8 mouse cellular contexts compared by ENCODE assay signal in the genomic region with DNA sequence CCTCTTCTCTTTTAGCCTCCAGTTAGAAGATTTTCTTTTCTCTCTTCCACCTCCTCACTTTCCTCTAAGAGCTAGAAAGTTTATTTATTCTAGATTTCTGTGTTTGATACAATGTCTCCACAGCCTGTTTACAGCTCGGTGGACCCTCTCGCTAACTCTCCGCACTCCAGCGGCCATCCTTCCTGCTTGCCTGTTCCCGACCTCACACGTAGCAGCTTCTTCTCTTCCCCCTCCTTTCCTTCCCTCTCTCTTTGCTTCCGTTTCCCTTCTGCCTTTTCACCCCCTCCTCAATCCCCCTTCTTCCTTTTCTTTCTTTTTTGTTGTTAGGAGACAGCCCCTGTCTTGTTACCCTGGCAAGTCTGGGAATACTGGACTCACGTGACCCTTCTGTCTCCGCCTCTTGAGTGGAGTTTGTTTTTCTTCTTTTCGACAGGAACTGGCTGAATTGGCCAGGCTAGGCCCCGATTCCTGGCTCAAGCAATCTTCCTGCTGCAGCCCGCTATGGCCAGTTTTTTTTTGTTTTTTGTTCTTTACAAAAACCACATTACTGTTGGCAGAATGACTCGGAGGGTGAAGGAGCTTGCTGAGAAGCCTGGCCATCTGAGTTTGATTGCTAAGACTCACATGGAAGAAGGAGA. TPM values are rescaled to one million over a fixed set of nuclear protein-coding genes. Genes with fewer than 3 reads are reported as not detected.
A peak's percentile ranks its signal among the peaks of the same experiment; 100 is the strongest.
DNase-seq lines count a peak whose midpoint lies in the region; ATAC-seq and TF ChIP-seq lines count a peak whose summit lies in the region.

No protein-coding gene starts in this region.

- H3K4me1 ChIP-seq in forebrain, embryonic 10.5 days = 0 out of 2 replicates have a peak, but pooled peaks cover 7% of the 10 kb centered on the region
- H3K4me1 ChIP-seq in forebrain, embryonic 11.5 days (replicated peaks; ENCODE audit: control insufficient read depth, insufficient read depth, low read length) = no peaks in the 10 kb centered on the region
- H3K4me1 ChIP-seq in hindbrain, embryonic 14.5 days (replicated peaks; ENCODE audit: control insufficient read depth, insufficient read depth, low read length) = no peaks in the 10 kb centered on the region
- H3K4me1 ChIP-seq in limb, embryonic 15.5 days = 0 out of 2 replicates have a peak, but pooled peaks cover 3% of the 10 kb centered on the region
- H3K4me1 ChIP-seq in stomach, embryonic 14.5 days (ENCODE audit: control insufficient read depth, insufficient read depth, low read length) = peaks cover 6% of the 10 kb centered on the region; the same call in 1 of the 2 replicates

- H3K9me3 ChIP-seq in forebrain, embryonic 10.5 days = no peaks in the 10 kb centered on the region
- H3K9me3 ChIP-seq in forebrain, embryonic 11.5 days (ENCODE audit: control insufficient read depth, low read length) = no peaks in the 10 kb centered on the region
- H3K9me3 ChIP-seq in hindbrain, embryonic 14.5 days (ENCODE audit: control insufficient read depth, low read length) = no peaks in the 10 kb centered on the region
- H3K9me3 ChIP-seq in limb, embryonic 15.5 days = no peaks in the 10 kb centered on the region
- H3K9me3 ChIP-seq in stomach, embryonic 14.5 days (ENCODE audit: control insufficient read depth, low read depth, low read length) = no peaks in the 10 kb centered on the region

- DNase-seq in forebrain, embryonic 10.5 days (ENCODE audit: extremely low spot score, low spot score) = no peak
- DNase-seq in forebrain, embryonic 11.5 days (ENCODE audit: low spot score) = no peak
- DNase-seq in adrenal gland, adult 8-10 months = peak; percentile 38
- DNase-seq in gastrocnemius, adult 2 months = peak; percentile 73
- peak; percentile 49 for DNase-seq in hindbrain, embryonic 14.5 days (ENCODE audit: low spot score)

- WGBS in forebrain, embryonic 10.5 days = 78% methylated on average over 13 of the region's 13 CpGs
- WGBS in forebrain, embryonic 11.5 days = 77% methylated on average over 13 of the region's 13 CpGs
- 54% methylated on average over 13 of the region's 13 CpGs for WGBS in hindbrain, embryonic 14.5 days
- 56% methylated on average over 13 of the region's 13 CpGs for WGBS in limb, embryonic 15.5 days
- WGBS in stomach, embryonic 14.5 days = 13% methylated on average over 13 of the region's 13 CpGs

- H3K27me3 ChIP-seq in forebrain, embryonic 10.5 days (ENCODE audit: poor library complexity, severe bottlenecking) = no peaks in the 10 kb centered on the region
- no peaks in the 10 kb centered on the region for H3K27me3 ChIP-seq in forebrain, embryonic 11.5 days (ENCODE audit: control insufficient read depth, insufficient read depth, low read length)
- H3K27me3 ChIP-seq in hindbrain, embryonic 14.5 days (ENCODE audit: control insufficient read depth, insufficient read depth, low read length) = no peaks in the 10 kb centered on the region
- no peaks in the 10 kb centered on the region for H3K27me3 ChIP-seq in limb, embryonic 15.5 days
- no peaks in the 10 kb centered on the region for H3K27me3 ChIP-seq in stomach, embryonic 14.5 days (ENCODE audit: control insufficient read depth, insufficient read depth, low read length)

- no peak for TF ChIP-seq CTCF in gastrocnemius, adult 2 months (IDR thresholded peaks at IDR 0.05)

- peaks cover 91% of the 10 kb centered on the region for H3K36me3 ChIP-seq in forebrain, embryonic 10.5 days (replicated peaks)
- H3K36me3 ChIP-seq in forebrain, embryonic 11.5 days (ENCODE audit: control insufficient read depth, insufficient read depth, low read length) = no peaks in the 10 kb centered on the region; the same call in 1 of the 2 replicates
- H3K36me3 ChIP-seq in hindbrain, embryonic 14.5 days (replicated peaks; ENCODE audit: control insufficient read depth, insufficient read depth) = no peaks in the 10 kb centered on the region
- H3K36me3 ChIP-seq in limb, embryonic 15.5 days = peaks cover 15% of the 10 kb centered on the region; the same call in 1 of the 2 replicates
- H3K36me3 ChIP-seq in stomach, embryonic 14.5 days (ENCODE audit: control insufficient read depth, insufficient read depth, low read length) = peaks cover 9% of the 10 kb centered on the region

- no peak overlapping the region for H3K4me3 ChIP-seq in forebrain, embryonic 10.5 days
- no peak overlapping the region for H3K4me3 ChIP-seq in forebrain, embryonic 11.5 days (ENCODE audit: low read depth, low read length)
- peak overlapping the region; percentile 67 for H3K4me3 ChIP-seq in gastrocnemius, adult 2 months
- H3K4me3 ChIP-seq in hindbrain, embryonic 14.5 days (replicated peaks; ENCODE audit: low read length) = no peak overlapping the region
- H3K4me3 ChIP-seq in limb, embryonic 15.5 days = 0 out of 2 replicates have a peak overlapping the region, but pooled peaks have one; percentile 2
- peak overlapping the region; percentile 16 for H3K4me3 ChIP-seq in stomach, embryonic 14.5 days (ENCODE audit: low read depth, low read length)

- intact Hi-C loops in gastrocnemius, adult 2 months (cut with DNase I) = no loop called here

- no peak for ATAC-seq in forebrain, embryonic 11.5 days (replicated peaks; ENCODE audit: low FRiP score)
- ATAC-seq in hindbrain, embryonic 14.5 days (ENCODE audit: low FRiP score) = peak; percentile 27; the same call in 1 of the 2 replicates
- no peak for ATAC-seq in limb, embryonic 15.5 days (ENCODE audit: insufficient number of reproducible peaks, low FRiP score, low TSS enrichment, low read depth)
- peak; percentile 77; the same call in 1 of the 2 replicates for ATAC-seq in stomach, embryonic 14.5 days (ENCODE audit: insufficient number of reproducible peaks, insufficient read depth, low FRiP score, low read depth)
- no peak for ATAC-seq in monocyte, adult 5-6 weeks (replicated peaks; ENCODE audit: insufficient number of reproducible peaks, low FRiP score, low TSS enrichment, poor library complexity, severe bottlenecking)

- H3K4me2 ChIP-seq in forebrain, embryonic 11.5 days (ENCODE audit: low read depth, low read length, severe bottlenecking) = no peak overlapping the region
- peak overlapping the region; percentile 21 for H3K4me2 ChIP-seq in hindbrain, embryonic 14.5 days (replicated peaks)
- H3K4me2 ChIP-seq in limb, embryonic 15.5 days = no peak overlapping the region
- peak overlapping the region; percentile 21 for H3K4me2 ChIP-seq in stomach, embryonic 14.5 days (replicated peaks; ENCODE audit: low read depth, low read length)

- H3K9ac ChIP-seq in forebrain, embryonic 11.5 days (ENCODE audit: low read length) = no peak overlapping the region
- H3K9ac ChIP-seq in hindbrain, embryonic 14.5 days = 0 out of 2 replicates have a peak overlapping the region, but pooled peaks have one; percentile 28
- no peak overlapping the region for H3K9ac ChIP-seq in limb, embryonic 15.5 days
- peak overlapping the region; percentile 28; the same call in 1 of the 2 replicates for H3K9ac ChIP-seq in stomach, embryonic 14.5 days (replicated peaks; ENCODE audit: low read depth, low read length)

- H3K27ac ChIP-seq in forebrain, embryonic 10.5 days = peak overlapping the region; percentile 48
- H3K27ac ChIP-seq in forebrain, embryonic 11.5 days (ENCODE audit: low read depth, low read length) = no peak overlapping the region
- peak overlapping the region; percentile 90 for H3K27ac ChIP-seq in gastrocnemius, adult 2 months
- peak overlapping the region; percentile 66 for H3K27ac ChIP-seq in hindbrain, embryonic 14.5 days
- peak overlapping the region; percentile 72 for H3K27ac ChIP-seq in limb, embryonic 15.5 days
- peak overlapping the region; percentile 83 for H3K27ac ChIP-seq in stomach, embryonic 14.5 days (ENCODE audit: low read length)

RNA-seq across cellular contexts. Expression of gene Chek2, which starts 19.4 kb away (rescaled TPM):
- 47.5 and 51.5 TPM in 2 replicates for polyA plus RNA-seq in forebrain, embryonic 10.5 days (2016; fragmentation: Nextera tagmentation; extraction: Ambion mirVana)
- 38.2 and 45.6 TPM in 2 replicates for polyA plus RNA-seq in forebrain, embryonic 11.5 days (2014; fragmentation: Nextera tagmentation; extraction: Ambion mirVana)
- total RNA-seq in adrenal gland, adult 8-10 months (2022) = 1 to 10 TPM; 4.2 to 5.6 (median 4.7) TPM
- total RNA-seq in gastrocnemius, adult 2 months (2021) = 1 to 10 TPM in 1 of 2 experiments, under 1 TPM in 1; 0.92 to 1.1 TPM
- 5.4 and 5.9 TPM in 2 replicates for polyA plus RNA-seq in hindbrain, embryonic 14.5 days (2014; fragmentation: Nextera tagmentation; extraction: Ambion mirVana)
- 20.0 and 20.7 TPM in 2 replicates for polyA plus RNA-seq in limb, embryonic 15.5 days (2015; fragmentation: Nextera tagmentation; extraction: Ambion mirVana)
- 32.1 and 32.9 TPM in 2 replicates for polyA plus RNA-seq in stomach, embryonic 14.5 days (2014; fragmentation: Nextera tagmentation; extraction: Ambion mirVana)
- 4.7 to 12.7 TPM (median 11.3 TPM) in 3 replicates for total RNA-seq in monocyte, adult 5-6 weeks (2017)

RNA-seq across cellular contexts. Expression of gene Hscb, which starts 19.6 kb away (rescaled TPM):
- 27.5 and 29.9 TPM in 2 replicates for polyA plus RNA-seq in forebrain, embryonic 10.5 days (2016; fragmentation: Nextera tagmentation; extraction: Ambion mirVana)
- polyA plus RNA-seq in forebrain, embryonic 11.5 days (2014; fragmentation: Nextera tagmentation; extraction: Ambion mirVana) = 18.6 TPM in 2 replicates
- total RNA-seq in adrenal gland, adult 8-10 months (2022) = 10 to 100 TPM; 12.5 to 22.0 (median 17.0) TPM
- 10 to 100 TPM; 14.1 to 19.4 TPM for total RNA-seq in gastrocnemius, adult 2 months (2021)
- 7.8 and 10.3 TPM in 2 replicates for polyA plus RNA-seq in hindbrain, embryonic 14.5 days (2014; fragmentation: Nextera tagmentation; extraction: Ambion mirVana)
- polyA plus RNA-seq in limb, embryonic 15.5 days (2015; fragmentation: Nextera tagmentation; extraction: Ambion mirVana) = 24.6 and 25.9 TPM in 2 replicates
- 26.6 and 28.4 TPM in 2 replicates for polyA plus RNA-seq in stomach, embryonic 14.5 days (2014; fragmentation: Nextera tagmentation; extraction: Ambion mirVana)
- 17.2 to 39.5 TPM (median 19.4 TPM) in 3 replicates for total RNA-seq in monocyte, adult 5-6 weeks (2017)

RNA-seq across cellular contexts. Expression of gene Ttc28, which starts 20.5 kb away (rescaled TPM):
- polyA plus RNA-seq in forebrain, embryonic 10.5 days (2016; fragmentation: Nextera tagmentation; extraction: Ambion mirVana) = 9.7 and 9.8 TPM in 2 replicates
- 17.0 and 19.9 TPM in 2 replicates for polyA plus RNA-seq in forebrain, embryonic 11.5 days (2014; fragmentation: Nextera tagmentation; extraction: Ambion mirVana)
- total RNA-seq in adrenal gland, adult 8-10 months (2022) = 10 to 100 TPM; 21.2 to 36.3 (median 29.8) TPM
- total RNA-seq in gastrocnemius, adult 2 months (2021) = 10 to 100 TPM; 11.9 to 16.6 TPM
- polyA plus RNA-seq in hindbrain, embryonic 14.5 days (2014; fragmentation: Nextera tagmentation; extraction: Ambion mirVana) = 27.3 and 30.0 TPM in 2 replicates
- 12.4 and 14.7 TPM in 2 replicates for polyA plus RNA-seq in limb, embryonic 15.5 days (2015; fragmentation: Nextera tagmentation; extraction: Ambion mirVana)
- 16.9 and 17.8 TPM in 2 replicates for polyA plus RNA-seq in stomach, embryonic 14.5 days (2014; fragmentation: Nextera tagmentation; extraction: Ambion mirVana)
- 2.4 to 4.1 TPM (median 4.0 TPM) in 3 replicates for total RNA-seq in monocyte, adult 5-6 weeks (2017)

RNA-seq across cellular contexts. Expression of gene Ulk1, which starts 49.2 kb away (rescaled TPM):
- polyA plus RNA-seq in forebrain, embryonic 10.5 days (2016; fragmentation: Nextera tagmentation; extraction: Ambion mirVana) = 18.3 and 22.0 TPM in 2 replicates
- 39.4 and 42.8 TPM in 2 replicates for polyA plus RNA-seq in forebrain, embryonic 11.5 days (2014; fragmentation: Nextera tagmentation; extraction: Ambion mirVana)
- 10 to 100 TPM; 43.6 to 64.1 (median 57.3) TPM for total RNA-seq in adrenal gland, adult 8-10 months (2022)
- total RNA-seq in gastrocnemius, adult 2 months (2021) = 10 to 100 TPM; 49.1 to 70.6 TPM
- 48.9 and 49.6 TPM in 2 replicates for polyA plus RNA-seq in hindbrain, embryonic 14.5 days (2014; fragmentation: Nextera tagmentation; extraction: Ambion mirVana)
- polyA plus RNA-seq in limb, embryonic 15.5 days (2015; fragmentation: Nextera tagmentation; extraction: Ambion mirVana) = 15.2 and 17.6 TPM in 2 replicates
- 27.7 and 28.4 TPM in 2 replicates for polyA plus RNA-seq in stomach, embryonic 14.5 days (2014; fragmentation: Nextera tagmentation; extraction: Ambion mirVana)
- total RNA-seq in monocyte, adult 5-6 weeks (2017) = 12.3 to 43.3 TPM (median 17.1 TPM) in 3 replicates

Comparison
In these comparisons a context has a peak if more than half of its experiments do, and no peak if none do; other contexts are left out.
1. DNase-seq: peak in adrenal gland, adult 8-10 months (single experiment), gastrocnemius, adult 2 months (single experiment) and hindbrain, embryonic 14.5 days (single experiment); none in forebrain, embryonic 10.5 days (single experiment) and forebrain, embryonic 11.5 days (single experiment).
2. H3K4me3 ChIP-seq: peak in gastrocnemius, adult 2 months (single experiment), limb, embryonic 15.5 days (single experiment) and stomach, embryonic 14.5 days (single experiment); none in forebrain, embryonic 10.5 days (single experiment), forebrain, embryonic 11.5 days (single experiment) and hindbrain, embryonic 14.5 days (single experiment).
3. ATAC-seq: peak in hindbrain, embryonic 14.5 days (single experiment) and stomach, embryonic 14.5 days (single experiment); none in forebrain, embryonic 11.5 days (single experiment), limb, embryonic 15.5 days (single experiment) and monocyte, adult 5-6 weeks (single experiment).
4. H3K4me2 ChIP-seq: peak in hindbrain, embryonic 14.5 days (single experiment) and stomach, embryonic 14.5 days (single experiment); none in forebrain, embryonic 11.5 days (single experiment) and limb, embryonic 15.5 days (single experiment).
5. H3K9ac ChIP-seq: peak in hindbrain, embryonic 14.5 days (single experiment) and stomach, embryonic 14.5 days (single experiment); none in forebrain, embryonic 11.5 days (single experiment) and limb, embryonic 15.5 days (single experiment).